Mouse (Mus musculus): Measurements from ENCODE around the gene Sdccag8. TPM values are rescaled to one million over a fixed set of nuclear protein-coding genes. Genes with fewer than 3 reads are reported as not detected.

Sdccag8 gene
- polyA plus RNA-seq, 1 experiment from 2014 or later, result 11.6 TPM

GRCm38 (mm10) chr1:177048773-177049172 lies 234.3 kb downstream of the Sdccag8 start:
- DNase-seq (ENCODE audit: low spot score), result no peak
- WGBS, result 86% methylated on average over 2 of the region's 2 CpGs
- no peak overlapping the region for H3K4me3 ChIP-seq

GRCm38 (mm10) chr1:177051366-177051963 lies 237.0 kb downstream of the Sdccag8 start:
- Histone ChIP-seq H3K9me3 (replicated peaks) (no peaks in the 10 kb centered on the region), H3K4me1 (no peaks in the 10 kb centered on the region), H3K4me3 (no peak overlapping the region), H3K27ac (no peak overlapping the region), H3K27me3 (ENCODE audit: low read depth, poor library complexity, severe bottlenecking) (no peaks in the 10 kb centered on the region), H3K36me3 (no peaks in the 10 kb centered on the region)
- no peak for DNase-seq (ENCODE audit: low spot score)
- WGBS, result 94% methylated on average over 11 of the region's 11 CpGs

More at GRCm38 (mm10) chr1:177048773-177049172, 234.3 kb downstream of the Sdccag8 start:
- no peaks in the 10 kb centered on the region for H3K27me3 ChIP-seq (ENCODE audit: low read depth, poor library complexity, severe bottlenecking)
- no peak overlapping the region for H3K27ac ChIP-seq
- H3K36me3 ChIP-seq, result no peaks in the 10 kb centered on the region
- no peaks in the 10 kb centered on the region for H3K4me1 ChIP-seq
- H3K9me3 ChIP-seq (replicated peaks), result no peaks in the 10 kb centered on the region

- H3K4me1 ChIP-seq, result no peaks in the 10 kb centered on the region
- 88% methylated on average over 2 of the region's 2 CpGs for WGBS
- H3K27ac ChIP-seq, result no peak overlapping the region
- H3K4me3 ChIP-seq, result no peak overlapping the region
- no peaks in the 10 kb centered on the region for H3K36me3 ChIP-seq
- no peak for DNase-seq (ENCODE audit: low spot score)
- no peaks in the 10 kb centered on the region for H3K9me3 ChIP-seq (replicated peaks)
- no peaks in the 10 kb centered on the region for H3K27me3 ChIP-seq (ENCODE audit: low read depth, poor library complexity, severe bottlenecking)
Observed at GRCm38 (mm10) chr1:177054891-177055290, 240.4 kb downstream of the Sdccag8 start.

- H3K4me1 ChIP-seq, result no peaks in the 10 kb centered on the region
- H3K4me3 ChIP-seq, result no peak overlapping the region
- WGBS, result 83% methylated on average over 2 of the region's 2 CpGs
- no peaks in the 10 kb centered on the region for H3K27me3 ChIP-seq (ENCODE audit: low read depth, poor library complexity, severe bottlenecking)
- H3K27ac ChIP-seq, result no peak overlapping the region
- 0 out of 2 replicates have a peak, but pooled peaks cover 3% of the 10 kb centered on the region for H3K36me3 ChIP-seq
- DNase-seq (ENCODE audit: low spot score), result no peak
- no peaks in the 10 kb centered on the region for H3K9me3 ChIP-seq (replicated peaks)
Observed at GRCm38 (mm10) chr1:177061761-177062160, 247.3 kb downstream of the Sdccag8 start.

- no peak for DNase-seq (ENCODE audit: low spot score)
- Histone ChIP-seq H3K9me3 (replicated peaks) (no peaks in the 10 kb centered on the region), H3K36me3 (0 out of 2 replicates have a peak, but pooled peaks cover 3% of the 10 kb centered on the region), H3K27me3 (ENCODE audit: low read depth, poor library complexity, severe bottlenecking) (no peaks in the 10 kb centered on the region), H3K4me1 (no peaks in the 10 kb centered on the region), H3K4me3 (no peak overlapping the region), H3K27ac (no peak overlapping the region)
Observed at GRCm38 (mm10) chr1:177065732-177066131, 251.3 kb downstream of the Sdccag8 start.

- no peak for DNase-seq (ENCODE audit: low spot score)
- no peak overlapping the region for H3K27ac ChIP-seq
- H3K36me3 ChIP-seq, result no peaks in the 10 kb centered on the region
- H3K9me3 ChIP-seq (replicated peaks), result no peaks in the 10 kb centered on the region
- no peak overlapping the region for H3K4me3 ChIP-seq
- H3K27me3 ChIP-seq (ENCODE audit: low read depth, poor library complexity, severe bottlenecking), result no peaks in the 10 kb centered on the region
- no peaks in the 10 kb centered on the region for H3K4me1 ChIP-seq
- 85% methylated on average over 8 of the region's 8 CpGs for WGBS
Observed at GRCm38 (mm10) chr1:177067123-177067646, 252.7 kb downstream of the Sdccag8 start.

GRCm38 (mm10) chr1:177069161-177069560 lies 254.7 kb downstream of the Sdccag8 start:
- Histone ChIP-seq H3K4me1 (no peaks in the 10 kb centered on the region), H3K4me3 (no peak overlapping the region), H3K36me3 (no peaks in the 10 kb centered on the region), H3K9me3 (replicated peaks) (no peaks in the 10 kb centered on the region), H3K27me3 (ENCODE audit: low read depth, poor library complexity, severe bottlenecking) (no peaks in the 10 kb centered on the region), H3K27ac (no peak overlapping the region)
- no peak for DNase-seq (ENCODE audit: low spot score)
- 96% methylated on average over 2 of the region's 2 CpGs for WGBS

MicroRNAs within 50 kb of the gene (microRNA counts, 519-probe panel; counts per million panel counts)
- 684 counts per million, percentile 72 among the panel's probes with 10 or more counts for microRNA mmu-miR-350

Small RNAs within 50 kb of the gene (microRNA-seq; reads per million reads assigned to microRNA genes)
- gene Gm25993 (not detected), gene Mir350 (341 reads per million, percentile 63 among the genes with 10 or more reads in this experiment)

Other genes with a start within 250 kb of the Sdccag8 start
- 22.7 and 31.0 TPM in 2 replicates for gene Cep170, start 593 bp upstream of the Sdccag8 start, polyA plus RNA-seq (2016; fragmentation: Nextera tagmentation; extraction: Ambion mirVana)